Mouse (Mus musculus) stomach, postnatal 0 days (tissue): ENCODE results near the gene Txn2.

ENCODE experiments used
- CTCF ChIP-seq: IDR thresholded peaks from 2 replicates; pipeline ENCODE4 v1.5.1; 2016; ENCODE audit warnings: antibody characterized with exemption, low read depth, mild to moderate bottlenecking, moderate library complexity
- EP300 ChIP-seq: optimal IDR thresholded peaks from 2 replicates; pipeline ENCODE3; 2016; ENCODE audit warnings: antibody characterized with exemption

GRCm38 (mm10) chr15:77903176-77903575, 25.6 kb downstream of the Txn2 start:
- TF ChIP-seq CTCF: no peak
- no peak for TF ChIP-seq EP300
